Mouse (Mus musculus) intestine, embryonic 14.5 days (tissue): ENCODE data around the gene Rgs8. TPM values are rescaled to one million over a fixed set of nuclear protein-coding genes. Genes with fewer than 3 reads are reported as not detected.

Source experiments
- ATAC-seq: fragments of 200-750 bp; cut with Nextera tagmentation; replicated peaks from 2 replicates; pipeline ENCODE4 v1.8.0; 2017; ENCODE audit warnings: low read depth, moderate number of reproducible peaks, moderate TSS enrichment, moderate library complexity; ENCODE audit not compliant: low FRiP score, low TSS enrichment
- DNase-seq: peaks from one replicate; pipeline ENCODE4 v3.0.0-alpha.2; 2018; ENCODE audit warnings: low spot score
- H3K27ac ChIP-seq: fragments of 300-500 bp; sonication (generic); 2 replicates; pipeline ENCODE4 v1.5.1; 2014; ENCODE audit warnings: low read depth, mild to moderate bottlenecking, control low read depth
- H3K27me3 ChIP-seq: fragments of 300-500 bp; sonication (generic); replicated peaks from 2 replicates; pipeline ENCODE4 v1.6.1; 2014; ENCODE audit warnings: low read length, control low read depth; ENCODE audit not compliant: control insufficient read depth, insufficient read depth
- H3K36me3 ChIP-seq: fragments of 300-500 bp; sonication (generic); 2 replicates; pipeline ENCODE4 v1.6.1; 2014; ENCODE audit warnings: low read length, control low read depth; ENCODE audit not compliant: control insufficient read depth, insufficient read depth
- H3K4me1 ChIP-seq: fragments of 300-500 bp; sonication (generic); replicated peaks from 2 replicates; pipeline ENCODE4 v1.6.1; 2014; ENCODE audit warnings: low read length, control low read depth, mixed read lengths; ENCODE audit not compliant: control insufficient read depth, insufficient read depth
- H3K4me2 ChIP-seq: fragments of 300-500 bp; sonication (generic); 2 replicates; pipeline ENCODE4 v1.6.1; 2014; ENCODE audit warnings: low read length
- H3K4me3 ChIP-seq: fragments of 300-500 bp; sonication (generic); 2 replicates; pipeline ENCODE4 v1.5.1; 2014; ENCODE audit warnings: low read depth, low read length, control low read depth, mixed read lengths
- H3K9ac ChIP-seq: fragments of 300-500 bp; sonication (generic); 2 replicates; pipeline ENCODE4 v1.6.1; 2014; ENCODE audit warnings: mild to moderate bottlenecking, low read length
- H3K9me3 ChIP-seq: fragments of 300-500 bp; sonication (generic); 2 replicates; pipeline ENCODE4 v1.6.1; 2016; ENCODE audit warnings: low read length, control low read depth; ENCODE audit not compliant: control insufficient read depth
- WGBS: fragments of 180-500 bp; shearing (Covaris S2); extraction: QIAGEN DNeasy Blood & Tissue Kit; methylation state at CpG from one replicate; pipeline ENCODE4 v1.1.7; 2014; 5-methylcytosine and 5-hydroxymethylcytosine counted together
- polyA plus RNA-seq: library from polyadenylated mRNA; unstranded; fragments of >200 nt; fragmentation: Nextera tagmentation; extraction: Ambion mirVana; gene quantifications from 2 replicates; pipeline ENCODE4 v1.2.1, GENCODE M21; 2014

The Rgs8 gene
- polyA plus RNA-seq, 1 experiment from 2014 or later = 0.04 TPM

DNA sequence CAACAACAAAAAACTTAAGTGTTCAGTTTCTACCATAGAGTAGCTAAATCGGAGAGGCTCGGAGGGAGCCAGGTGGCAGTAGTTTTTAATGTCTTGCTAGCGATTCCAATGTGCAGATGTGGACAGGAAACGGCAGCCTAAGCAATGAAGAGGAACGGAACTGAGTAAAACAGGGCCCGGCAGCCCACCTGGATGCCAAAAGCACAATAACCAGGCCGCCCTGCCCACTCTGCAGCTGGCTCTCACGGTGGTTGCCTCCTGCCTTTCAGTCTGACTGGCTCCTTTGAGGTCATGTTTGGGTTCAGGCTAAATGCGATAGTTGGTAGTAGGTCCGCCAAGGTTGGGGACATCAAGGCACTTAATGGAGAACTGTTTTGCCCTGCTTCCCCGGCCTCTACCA is 43.3 kb downstream of the Rgs8 start:
- no peak overlapping the region for H3K9ac ChIP-seq
- 89% methylated on average over 11 of the region's 11 CpGs for WGBS
- no peaks in the 10 kb centered on the region for H3K27me3 ChIP-seq
- no peak overlapping the region for H3K4me3 ChIP-seq
- no peak overlapping the region for H3K27ac ChIP-seq
- no peak for DNase-seq
- no peaks in the 10 kb centered on the region for H3K9me3 ChIP-seq
- no peaks in the 10 kb centered on the region for H3K36me3 ChIP-seq
- ATAC-seq = no peak
- no peaks in the 10 kb centered on the region for H3K4me1 ChIP-seq
- no peak overlapping the region for H3K4me2 ChIP-seq

DNA sequence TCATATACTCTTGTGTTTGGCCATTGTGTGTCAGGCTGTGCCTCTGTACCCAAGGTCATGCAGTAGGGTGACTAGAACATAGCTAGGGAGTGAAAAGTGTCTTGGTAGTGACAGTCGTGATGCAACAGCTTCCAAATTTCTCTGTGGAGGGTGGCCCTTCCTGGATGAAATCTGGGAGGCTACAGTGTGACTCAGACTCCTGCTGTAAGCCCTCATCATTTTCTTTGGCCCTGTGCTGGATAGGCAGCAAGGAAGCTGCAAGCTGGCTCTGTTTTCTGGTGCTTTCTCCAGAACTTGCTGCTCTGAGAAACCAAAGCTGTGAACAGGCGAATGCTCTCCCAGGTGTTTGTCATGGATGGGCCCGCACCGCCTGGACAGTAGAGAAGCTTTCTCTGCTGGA is 43.7 kb downstream of the Rgs8 start:
- H3K27me3 ChIP-seq = no peaks in the 10 kb centered on the region
- H3K4me1 ChIP-seq = no peaks in the 10 kb centered on the region
- no peaks in the 10 kb centered on the region for H3K9me3 ChIP-seq
- ATAC-seq = no peak
- H3K36me3 ChIP-seq = no peaks in the 10 kb centered on the region
- no peak overlapping the region for H3K9ac ChIP-seq
- no peak overlapping the region for H3K4me3 ChIP-seq
- no peak overlapping the region for H3K4me2 ChIP-seq
- no peak overlapping the region for H3K27ac ChIP-seq
- no peak for DNase-seq
- WGBS = 91% methylated on average over 4 of the region's 4 CpGs

DNA sequence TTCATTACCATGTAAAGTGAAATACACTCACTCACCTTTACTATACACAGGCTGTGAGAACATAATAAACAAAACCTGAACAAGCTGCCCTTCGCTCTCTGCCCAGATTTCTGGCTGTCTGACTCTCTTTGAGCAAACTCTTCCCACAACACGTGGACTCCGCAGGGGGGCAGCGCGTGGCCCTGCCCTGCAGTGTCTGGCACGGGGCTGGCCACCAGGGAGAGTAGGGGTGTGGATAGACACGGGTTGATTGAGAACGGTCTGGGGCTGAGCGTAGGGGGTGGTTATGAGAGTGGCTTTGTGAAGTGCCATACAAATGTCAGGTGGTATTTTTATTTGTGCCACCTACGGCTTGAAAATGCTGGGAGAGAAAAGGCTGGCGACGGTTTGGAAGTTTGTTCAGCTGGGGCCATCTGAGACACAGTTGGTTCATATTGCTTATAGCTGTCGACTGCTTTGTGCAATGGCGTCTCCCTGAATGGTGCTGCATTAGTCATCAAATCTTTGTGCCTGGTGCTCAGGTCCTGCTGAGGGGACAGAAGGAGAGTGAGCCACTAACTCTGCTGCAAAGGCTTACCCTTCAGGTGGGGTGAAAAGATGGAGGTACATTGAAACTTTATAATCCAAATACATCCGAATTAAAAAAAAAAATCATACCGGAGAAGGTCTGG is 44.9 kb downstream of the Rgs8 start:
- Histone ChIP-seq H3K4me2 (no peak overlapping the region), H3K36me3 (no peaks in the 10 kb centered on the region), H3K9ac (no peak overlapping the region), H3K27me3 (no peaks in the 10 kb centered on the region), H3K4me1 (no peaks in the 10 kb centered on the region), H3K27ac (no peak overlapping the region), H3K4me3 (no peak overlapping the region), H3K9me3 (no peaks in the 10 kb centered on the region)
- DNase-seq (no peak), ATAC-seq (no peak)
- WGBS = 75% methylated on average over 16 of the region's 16 CpGs

DNA sequence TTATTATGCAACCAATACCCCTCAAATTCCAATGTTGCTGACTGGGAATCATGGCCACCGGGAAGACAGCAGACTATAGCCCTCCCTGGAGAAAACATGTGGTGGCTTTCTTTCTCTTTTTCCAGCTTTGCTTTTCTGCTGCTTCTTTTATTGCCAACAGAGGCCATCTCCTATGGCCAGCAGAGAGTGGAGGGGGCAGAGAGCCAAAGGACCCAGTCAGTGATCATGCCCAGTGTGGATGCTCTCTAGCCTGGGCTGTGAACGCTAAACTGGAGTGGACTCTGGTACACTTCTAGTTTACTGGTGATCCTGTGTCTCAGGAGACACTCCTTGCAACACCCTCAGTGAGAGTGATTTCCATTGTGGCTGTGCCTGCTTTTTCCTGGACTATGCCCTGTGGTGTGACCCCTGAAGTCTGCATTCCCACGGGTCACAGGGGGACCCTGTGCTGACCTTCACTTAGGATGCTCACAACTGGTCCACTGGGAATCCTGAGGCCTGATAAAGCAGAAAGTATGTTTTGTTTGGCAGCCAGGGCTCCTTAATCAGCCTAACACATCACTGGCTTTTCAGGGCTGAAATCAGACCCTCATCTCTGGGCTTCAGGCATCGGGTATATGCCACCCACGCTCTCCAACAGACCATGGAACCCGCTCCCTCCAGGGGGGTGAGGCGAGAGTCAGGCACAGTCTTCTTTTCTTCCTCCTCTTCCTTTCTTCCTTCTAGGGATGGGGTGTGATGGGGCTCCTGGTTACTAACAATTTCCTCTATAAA is 45.7 kb downstream of the Rgs8 start:
- DNase-seq = no peak
- ATAC-seq = no peak

DNA sequence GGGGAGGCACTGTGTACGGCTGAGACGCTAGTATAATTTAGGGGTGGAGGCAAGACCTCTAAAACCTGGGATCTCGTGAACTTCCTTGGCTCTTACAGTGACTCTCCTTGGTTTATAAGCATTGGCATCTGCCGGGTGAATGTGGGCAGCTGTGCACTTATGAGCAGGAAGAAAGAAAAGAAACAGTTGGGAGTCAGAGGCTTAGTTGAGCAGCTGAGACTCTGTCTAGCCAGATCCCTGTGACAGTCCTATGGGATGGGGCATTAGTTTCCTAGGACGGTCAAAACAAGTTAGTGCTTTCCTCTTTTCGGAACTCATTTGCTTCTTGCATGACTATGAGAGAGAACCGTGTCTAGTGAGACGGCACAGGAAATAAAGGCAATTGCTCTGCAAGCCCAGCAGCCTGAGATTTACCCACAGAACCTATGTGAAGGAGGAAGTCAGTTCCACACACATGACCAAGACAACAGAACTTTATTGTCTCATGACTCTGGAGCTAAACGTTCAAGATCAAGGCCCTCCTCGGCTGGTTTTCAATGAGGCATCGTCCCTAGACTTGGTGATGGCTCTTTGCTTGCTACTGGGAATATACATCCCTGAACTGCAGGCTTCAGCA is 47.7 kb downstream of the Rgs8 start:
- DNase-seq (no peak), ATAC-seq (no peak)
- Histone ChIP-seq H3K27ac (no peak overlapping the region), H3K9me3 (no peaks in the 10 kb centered on the region), H3K36me3 (no peaks in the 10 kb centered on the region), H3K9ac (no peak overlapping the region), H3K4me1 (peaks cover 4% of the 10 kb centered on the region; the same call in 1 of the 2 replicates), H3K27me3 (0 out of 2 replicates have a peak, but pooled peaks cover 5% of the 10 kb centered on the region), H3K4me2 (no peak overlapping the region), H3K4me3 (no peak overlapping the region)
- WGBS = 75% methylated on average over 11 of the region's 11 CpGs

More for the DNA sequence above, 45.7 kb downstream of the Rgs8 start:
- Histone ChIP-seq H3K9me3 (no peaks in the 10 kb centered on the region), H3K4me3 (no peak overlapping the region), H3K9ac (no peak overlapping the region), H3K4me1 (no peaks in the 10 kb centered on the region; the same call in 1 of the 2 replicates), H3K4me2 (no peak overlapping the region), H3K27ac (no peak overlapping the region), H3K27me3 (no peaks in the 10 kb centered on the region), H3K36me3 (no peaks in the 10 kb centered on the region)
- WGBS = 69% methylated on average over 7 of the region's 7 CpGs

DNA sequence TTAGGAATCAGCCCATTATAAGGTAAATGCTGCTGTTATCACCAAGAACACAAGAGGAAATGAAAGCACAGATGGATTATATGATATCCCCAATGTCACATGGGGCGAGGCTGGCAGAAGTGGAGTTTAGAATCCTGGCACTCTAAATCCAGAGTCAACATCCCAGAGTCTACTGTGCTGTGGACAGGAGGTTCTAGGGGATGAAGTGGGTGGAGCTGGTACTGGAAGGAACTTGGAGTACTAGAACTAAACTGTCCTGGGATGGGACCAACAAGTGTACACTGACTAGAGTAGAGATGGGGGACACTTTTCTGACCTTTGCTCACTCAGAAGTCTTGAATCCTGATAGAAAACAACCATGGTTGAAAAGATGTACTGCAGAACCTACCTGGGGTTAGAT is 48.6 kb downstream of the Rgs8 start:
- no peak overlapping the region for H3K9ac ChIP-seq
- H3K4me3 ChIP-seq = no peak overlapping the region
- peaks cover 4% of the 10 kb centered on the region; the same call in 1 of the 2 replicates for H3K4me1 ChIP-seq
- ATAC-seq (no peak), DNase-seq (no peak)
- WGBS = 87% methylated on average over 1 of the region's 1 CpGs
- H3K9me3 ChIP-seq = no peaks in the 10 kb centered on the region
- H3K36me3 ChIP-seq = no peaks in the 10 kb centered on the region
- H3K27ac ChIP-seq = no peak overlapping the region
- H3K4me2 ChIP-seq = no peak overlapping the region
- H3K27me3 ChIP-seq = 0 out of 2 replicates have a peak, but pooled peaks cover 5% of the 10 kb centered on the region

DNA sequence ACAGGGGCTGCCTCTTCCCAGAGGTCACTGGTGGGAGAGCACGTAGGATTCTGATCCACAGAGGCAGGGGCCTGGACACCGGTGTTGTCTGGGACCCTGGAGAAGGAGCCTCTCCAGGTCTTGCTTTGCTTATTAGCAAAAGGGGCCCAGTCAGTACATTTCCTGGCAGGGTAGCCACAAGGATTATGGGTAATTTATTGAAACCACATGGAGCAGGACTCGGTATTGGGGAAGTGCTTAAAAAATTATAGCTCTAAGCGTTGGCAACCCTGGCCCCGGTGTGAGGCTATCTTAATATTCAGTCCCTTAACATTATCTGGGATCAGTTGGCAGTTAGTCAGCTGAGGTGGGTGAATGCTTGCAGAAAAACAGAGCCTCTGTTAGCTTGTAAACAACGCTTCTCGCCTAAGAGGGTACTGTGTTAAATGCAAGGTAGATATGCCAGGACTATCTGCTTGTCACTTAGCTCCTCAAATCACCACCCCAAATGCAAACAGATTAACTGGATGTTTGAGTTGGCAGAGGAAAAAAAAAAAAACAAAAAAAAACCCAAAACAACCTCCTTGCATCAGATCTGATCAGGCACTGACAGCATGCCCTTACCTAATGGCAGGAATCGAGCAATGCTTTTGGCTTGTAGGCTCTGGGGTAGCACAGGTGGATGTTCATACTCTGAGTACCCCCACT is 49.5 kb downstream of the Rgs8 start:
- peaks cover 4% of the 10 kb centered on the region; the same call in 1 of the 2 replicates for H3K4me1 ChIP-seq
- H3K27me3 ChIP-seq = 0 out of 2 replicates have a peak, but pooled peaks cover 5% of the 10 kb centered on the region
- H3K27ac ChIP-seq = no peak overlapping the region
- 74% methylated on average over 8 of the region's 8 CpGs for WGBS
- ATAC-seq = no peak
- H3K4me2 ChIP-seq = no peak overlapping the region
- no peak overlapping the region for H3K4me3 ChIP-seq
- H3K9ac ChIP-seq = no peak overlapping the region
- DNase-seq = no peak
- H3K9me3 ChIP-seq = no peaks in the 10 kb centered on the region
- H3K36me3 ChIP-seq = no peaks in the 10 kb centered on the region

DNA sequence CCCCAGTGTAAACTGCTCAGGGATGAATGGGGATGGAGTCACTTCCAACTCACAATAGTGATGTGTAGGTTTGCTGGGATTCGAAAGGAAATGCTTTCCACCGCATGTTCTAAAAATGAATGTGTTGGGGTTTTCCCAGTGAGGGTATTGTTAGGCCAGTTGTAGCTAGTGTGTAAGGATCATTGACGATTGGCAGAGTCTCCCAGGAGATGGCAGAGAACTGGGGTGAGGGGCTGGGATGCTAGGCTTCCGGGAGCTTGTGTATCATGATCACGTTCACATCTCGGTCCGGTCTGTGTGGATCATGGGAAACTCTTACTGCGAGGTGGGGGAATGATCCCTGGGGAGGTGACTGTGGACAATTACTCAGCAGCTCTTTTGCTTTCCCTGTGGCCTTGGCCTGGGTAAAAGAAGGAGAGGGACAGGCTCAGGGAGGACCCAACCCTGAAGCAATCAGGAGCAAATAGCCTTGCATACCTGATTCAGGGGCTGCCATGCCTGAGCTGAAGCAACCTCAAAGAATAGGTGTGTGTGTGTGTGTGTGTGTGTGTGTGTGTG is 50.1 kb downstream of the Rgs8 start:
- H3K27me3 ChIP-seq = 0 out of 2 replicates have a peak, but pooled peaks cover 5% of the 10 kb centered on the region
- no peaks in the 10 kb centered on the region for H3K9me3 ChIP-seq
- no peak for DNase-seq
- H3K9ac ChIP-seq = no peak overlapping the region
- no peak overlapping the region for H3K4me2 ChIP-seq
- H3K4me1 ChIP-seq = peaks cover 4% of the 10 kb centered on the region; the same call in 1 of the 2 replicates
- peak overlapping the region; percentile 25; the same call in 1 of the 2 replicates for H3K27ac ChIP-seq
- H3K4me3 ChIP-seq = no peak overlapping the region
- no peaks in the 10 kb centered on the region for H3K36me3 ChIP-seq
- no peak for ATAC-seq
- 58% methylated on average over 8 of the region's 8 CpGs for WGBS
